Mouse (Mus musculus) induced T-regulatory cell, adult 2 months (primary cell): ENCODE measurements at regions not wholly inside any gene's neighbourhood (a gene's known extent, or its start where the extent isn't known, plus 50 kb on each side); places are given as distances from the start of the nearest gene placed in this dataset.

ENCODE experiments used
- DNase-seq: peaks from one replicate; pipeline ENCODE4 v3.0.0-alpha.2; 2012; ENCODE audit warnings: low read depth

DNA sequence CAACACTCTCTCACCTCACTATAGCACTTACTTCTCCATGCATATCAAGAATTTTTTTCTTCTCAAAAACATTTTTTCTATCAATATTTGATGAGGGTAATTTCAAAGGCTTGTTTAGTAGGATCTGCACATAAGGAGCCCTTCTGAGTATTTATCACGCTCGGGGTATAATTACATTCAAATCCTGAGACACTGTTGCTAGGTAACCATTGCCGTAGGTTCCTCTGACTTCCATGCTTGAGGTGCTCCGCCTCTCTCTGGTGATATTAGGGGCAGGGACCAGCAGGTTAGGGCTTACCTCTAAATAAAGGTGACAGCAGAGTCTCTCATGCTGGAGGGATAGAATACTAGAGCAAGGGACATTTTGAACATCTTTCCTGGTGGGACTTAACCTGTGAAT, 54.4 kb upstream of the 9630041A04Rik start:
- DNase-seq = no peak

DNA sequence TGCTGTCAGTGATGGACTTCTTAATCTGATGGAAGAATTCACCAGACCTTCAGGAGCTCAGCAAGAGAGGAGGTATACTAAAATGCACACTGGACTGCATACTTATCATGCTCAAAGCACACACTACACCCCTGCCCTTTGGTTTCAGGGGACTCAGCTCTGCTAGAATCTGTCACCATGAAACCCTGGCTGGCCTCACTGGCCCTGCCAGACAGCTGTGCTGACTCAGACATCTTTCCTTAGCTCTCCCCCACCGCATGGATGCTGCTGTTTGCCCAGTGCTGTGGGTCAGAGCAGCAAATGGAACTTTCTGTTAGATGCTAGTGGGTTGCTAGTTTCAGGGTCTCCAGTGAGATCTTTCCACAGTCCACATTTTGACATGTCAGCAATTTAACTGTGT, 64.9 kb upstream of the 9630041A04Rik start:
- DNase-seq = no peak

DNA sequence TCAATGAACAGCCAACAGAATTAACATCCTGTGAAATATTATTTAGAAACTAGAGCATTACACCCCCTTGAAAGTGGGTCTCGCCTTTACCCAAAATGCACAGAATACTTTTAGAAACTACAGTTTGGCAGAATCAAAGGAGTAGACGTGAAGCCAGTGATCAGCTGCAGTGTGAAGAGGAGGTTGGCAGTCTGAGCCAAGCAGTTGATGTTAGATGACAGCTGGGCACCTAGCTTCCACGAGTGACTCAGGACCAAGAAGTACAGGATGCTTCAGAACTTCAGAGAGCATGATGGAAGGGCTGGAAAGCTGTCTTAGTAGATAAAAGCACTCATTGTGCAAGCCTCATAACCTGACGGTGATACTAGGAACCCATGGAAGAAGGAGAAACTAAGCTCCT, 65.6 kb upstream of the 9630041A04Rik start:
- DNase-seq = no peak

DNA sequence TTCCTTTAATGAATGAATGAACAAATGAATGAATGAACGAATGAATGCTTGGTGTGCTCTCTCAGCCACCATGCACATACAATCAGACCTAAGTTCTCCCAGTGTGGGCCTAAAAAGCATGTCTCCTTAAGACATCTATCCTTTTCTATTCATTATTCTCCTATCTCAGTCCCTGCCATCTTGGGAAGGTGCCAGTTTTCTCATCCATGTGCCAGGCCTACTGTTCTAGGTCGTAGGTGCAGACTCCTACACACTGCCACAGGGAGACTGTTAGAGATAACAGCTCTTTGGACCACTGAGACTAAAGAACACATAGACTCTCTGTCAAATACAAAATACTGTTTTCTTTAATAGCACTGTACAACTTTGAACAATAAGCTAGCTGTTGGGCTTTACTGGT, 66.2 kb upstream of the 9630041A04Rik start:
- DNase-seq = no peak

DNA sequence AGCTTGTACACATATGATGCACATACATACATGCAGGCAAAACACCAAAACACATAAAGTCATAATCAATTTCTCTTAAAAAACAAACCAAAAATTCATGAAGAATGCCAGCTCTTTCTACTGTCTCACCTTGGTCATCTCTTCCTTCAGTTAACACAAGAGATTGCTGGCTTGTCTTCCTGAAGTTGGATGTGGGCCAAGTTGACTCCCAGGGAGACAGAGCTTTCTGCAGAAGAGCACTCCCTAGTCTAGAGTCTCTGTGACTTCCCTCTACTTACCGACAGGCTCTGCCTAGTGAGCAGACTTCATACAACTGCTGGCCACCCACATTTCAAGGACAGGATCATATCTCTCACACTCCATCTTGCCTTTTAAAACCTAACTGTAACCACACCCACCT, 70.7 kb upstream of the 9630041A04Rik start:
- DNase-seq = no peak

DNA sequence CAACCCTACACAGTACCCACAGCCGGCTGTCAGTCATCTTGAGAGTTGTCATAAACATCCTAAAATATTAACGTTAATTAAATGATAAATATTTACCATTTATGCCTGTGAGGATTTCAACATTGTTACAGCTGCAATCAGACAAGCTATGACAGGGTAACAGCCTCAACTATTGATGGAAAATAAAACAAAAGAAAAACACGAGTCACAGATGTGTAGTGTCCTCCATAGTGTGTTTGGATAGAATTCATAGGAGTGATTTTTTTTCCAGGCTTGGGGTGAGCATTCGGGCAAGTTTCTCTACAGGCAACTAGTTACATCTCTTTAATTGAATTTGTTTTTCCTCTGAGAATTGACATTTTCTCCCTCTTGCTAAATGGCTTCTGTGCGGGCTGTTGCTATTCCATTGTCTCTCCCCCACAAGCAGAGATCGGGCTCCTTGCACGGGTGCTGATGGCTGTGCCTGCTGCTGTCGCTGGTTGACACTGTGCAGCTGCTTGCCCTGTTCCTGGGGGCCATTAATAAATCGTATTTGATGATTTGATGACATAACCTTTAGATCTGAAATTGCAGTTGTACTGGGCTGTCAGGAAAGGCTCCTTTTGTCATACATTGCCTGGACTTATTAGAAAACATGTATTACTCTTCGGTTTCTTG, 120.6 kb upstream of the 9630041A04Rik start:
- no peak for DNase-seq

DNA sequence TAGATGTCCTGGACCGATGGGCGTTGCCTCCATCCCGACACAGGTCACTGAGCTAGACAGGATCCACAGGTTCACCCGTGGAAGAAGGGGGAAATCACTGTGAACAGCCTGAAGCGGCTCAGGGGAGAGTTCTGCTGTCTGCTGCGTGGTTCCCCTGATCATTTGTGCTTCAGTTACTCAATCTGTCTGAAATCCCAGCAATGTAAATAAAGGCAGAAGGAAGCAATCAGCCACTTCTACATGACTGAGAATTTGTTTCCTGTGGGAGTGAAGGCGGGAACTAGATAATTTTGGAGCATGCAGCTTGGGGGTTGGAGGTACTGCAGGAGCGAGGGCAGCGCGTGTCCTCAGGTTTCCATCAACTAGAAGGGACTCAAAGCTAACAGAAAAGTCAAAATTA, 122.3 kb upstream of the 9630041A04Rik start:
- no peak for DNase-seq

DNA sequence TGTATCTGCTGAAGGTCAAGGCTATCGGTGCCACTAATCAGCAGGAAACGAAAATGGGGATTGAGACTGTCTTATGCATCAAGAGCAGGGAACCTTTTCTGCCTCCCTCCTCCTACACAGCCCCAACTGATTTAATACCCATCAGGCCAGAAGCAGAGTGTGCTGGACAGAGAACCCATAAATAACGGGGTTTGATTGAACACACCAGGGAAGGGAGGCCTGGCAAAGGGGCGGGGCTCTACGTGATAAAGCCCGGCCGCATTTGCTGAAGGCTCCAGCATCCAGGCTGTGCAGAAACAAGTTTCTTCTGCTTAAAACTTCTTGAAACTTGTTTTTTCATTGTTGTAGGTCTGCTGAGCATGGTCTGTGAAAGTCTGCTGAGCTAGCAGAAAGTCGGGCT, 127.4 kb upstream of the 9630041A04Rik start:
- DNase-seq = no peak

DNA sequence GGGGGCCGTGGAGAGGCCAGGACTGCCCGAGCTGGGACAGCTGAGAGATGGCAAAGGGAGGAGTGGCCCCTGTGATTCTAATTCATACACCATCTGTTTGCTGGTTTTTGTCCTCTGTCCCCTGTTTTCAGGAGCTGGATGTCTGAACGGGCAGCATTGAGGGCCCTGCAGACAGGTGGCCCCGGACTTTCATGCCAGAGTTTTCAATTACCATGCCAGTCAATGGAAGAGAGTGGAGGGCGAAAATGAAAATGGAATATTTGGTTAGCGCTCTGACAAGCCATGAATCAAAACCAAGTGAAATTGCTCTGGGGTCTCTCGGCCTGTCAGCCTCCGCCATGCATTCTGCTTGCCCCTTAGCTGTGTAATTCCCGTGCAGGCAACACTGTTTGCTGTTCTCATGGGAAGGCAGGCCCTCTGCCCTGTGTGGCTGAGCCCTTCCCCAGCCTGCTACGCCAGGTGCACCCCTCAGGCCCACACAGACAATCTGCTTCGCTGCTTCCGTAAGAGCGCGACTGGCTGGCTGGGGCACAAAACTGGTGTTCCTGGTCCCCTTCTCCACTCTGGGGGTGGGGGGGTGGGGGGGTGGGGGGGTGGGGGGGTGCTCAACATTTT, 127.9 kb upstream of the 9630041A04Rik start:
- no peak for DNase-seq

DNA sequence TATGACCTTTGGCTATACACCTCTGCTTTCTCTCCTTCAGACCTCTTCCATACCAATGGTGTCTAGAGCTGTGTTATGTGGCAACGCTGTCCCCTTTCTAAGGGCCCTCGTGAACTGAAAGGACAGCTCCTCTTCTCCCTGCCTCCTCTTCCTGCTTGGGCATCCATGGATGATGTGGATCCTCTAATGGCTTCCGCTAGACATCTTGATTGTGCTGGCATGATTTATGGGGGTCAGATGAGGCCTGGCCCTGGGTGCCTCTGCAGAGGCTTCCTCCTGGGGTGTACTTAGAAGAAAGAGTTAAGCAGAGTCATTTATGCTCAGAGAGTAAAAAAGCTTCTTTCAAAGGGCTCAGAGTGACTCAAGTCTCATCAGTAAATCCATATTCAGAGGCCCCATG, 131.5 kb upstream of the 9630041A04Rik start:
- DNase-seq = no peak

DNA sequence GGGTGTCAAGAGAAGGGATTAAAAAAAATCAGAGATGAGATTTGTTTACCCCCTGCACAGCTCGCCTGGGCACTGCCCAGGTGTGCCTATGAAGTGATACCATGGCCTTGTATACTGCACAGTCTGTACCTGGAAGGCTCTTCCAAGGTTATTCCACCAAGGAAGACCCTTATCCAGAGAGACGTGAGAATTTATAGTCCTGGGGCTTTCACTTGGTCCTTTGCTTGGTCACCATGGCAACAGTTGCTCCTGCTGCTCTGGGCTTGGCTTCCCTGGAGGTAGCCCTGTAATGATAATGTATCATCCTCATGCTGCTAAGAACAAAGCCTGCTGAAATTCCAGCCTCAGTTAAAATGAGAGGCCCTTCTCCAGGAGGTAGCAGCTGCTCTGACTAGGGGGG, 143.7 kb upstream of the 9630041A04Rik start:
- no peak for DNase-seq

DNA sequence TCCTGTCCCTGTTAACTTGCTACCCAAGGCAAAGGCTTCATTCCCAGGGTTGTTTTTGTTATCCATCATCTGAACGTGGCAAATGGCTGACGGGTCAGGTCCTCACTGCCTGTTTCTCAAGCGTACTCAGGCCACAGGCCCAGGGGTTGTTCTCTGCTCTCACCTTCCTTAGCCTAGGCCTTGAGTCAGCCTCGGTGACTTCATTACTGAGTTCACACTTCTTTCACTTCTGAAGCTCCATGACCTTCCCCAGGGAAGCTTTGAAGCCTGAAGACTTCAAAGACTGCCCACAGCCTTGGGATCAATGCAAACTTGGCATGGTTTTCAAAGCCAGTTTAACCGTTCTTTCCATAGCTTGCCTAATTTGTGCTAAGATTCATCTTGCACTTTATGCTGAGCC, 145.3 kb upstream of the 9630041A04Rik start:
- DNase-seq = no peak

DNA sequence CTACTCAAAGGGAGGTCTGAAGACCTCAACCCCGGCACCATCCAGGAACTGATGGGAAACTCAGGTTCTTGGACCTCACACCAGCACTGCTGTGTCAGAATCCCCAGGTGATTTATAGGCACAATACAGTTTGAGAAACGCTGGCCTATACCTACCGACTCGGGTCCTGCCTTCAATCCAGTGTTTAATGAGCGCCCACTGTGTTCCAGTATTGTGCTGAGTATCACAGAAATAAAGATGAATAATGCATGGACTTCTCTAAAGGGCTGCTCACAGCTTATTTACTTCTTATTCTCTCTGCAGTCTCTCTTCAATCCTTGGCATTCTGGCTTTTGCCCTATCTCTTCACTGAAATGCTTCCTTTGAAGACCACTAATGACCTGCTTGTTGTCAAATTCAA, 146.8 kb upstream of the 9630041A04Rik start:
- no peak for DNase-seq

DNA sequence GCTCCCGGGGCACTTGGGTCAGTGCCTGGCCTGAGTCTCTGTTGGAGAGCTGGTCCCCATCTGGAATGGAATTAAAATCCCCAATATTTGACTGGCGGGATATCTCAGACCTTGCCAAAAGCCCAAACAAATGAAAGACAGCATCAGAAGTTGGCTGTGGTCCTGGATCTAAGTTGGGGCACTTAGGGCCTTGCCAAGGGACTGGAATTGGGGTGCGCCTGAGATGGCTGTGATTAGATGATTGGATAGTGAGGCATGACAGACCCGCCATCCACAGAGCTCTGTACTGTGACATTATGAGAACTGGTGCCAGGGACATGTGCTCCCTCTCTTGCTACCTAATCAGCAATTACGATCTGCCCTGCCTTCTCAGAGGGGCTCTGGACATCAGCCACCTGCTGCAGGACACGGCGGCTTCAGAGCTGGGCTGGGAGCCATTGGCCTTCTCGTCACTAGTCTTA, 151.0 kb upstream of the 9630041A04Rik start:
- no peak for DNase-seq

DNA sequence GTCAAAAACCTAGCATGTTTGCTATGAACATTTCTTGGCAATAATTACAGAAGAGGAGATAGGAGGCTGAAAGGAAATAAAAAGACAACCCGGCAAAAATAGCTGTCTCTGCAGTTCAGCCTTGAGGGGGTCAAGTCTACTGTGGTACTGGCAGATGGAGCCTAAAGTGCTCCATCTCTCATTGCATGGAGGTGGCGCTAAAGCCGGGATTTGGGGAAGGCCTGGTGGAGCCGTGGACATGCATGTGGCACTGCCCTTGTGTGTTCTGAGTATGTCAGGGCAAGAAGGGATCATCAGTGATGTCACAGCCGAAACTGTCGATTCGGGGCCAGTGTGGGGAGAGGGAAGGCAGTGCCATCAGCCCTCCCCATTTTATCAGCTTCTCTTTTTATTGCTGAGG, 161.3 kb upstream of the 9630041A04Rik start:
- DNase-seq = no peak

DNA sequence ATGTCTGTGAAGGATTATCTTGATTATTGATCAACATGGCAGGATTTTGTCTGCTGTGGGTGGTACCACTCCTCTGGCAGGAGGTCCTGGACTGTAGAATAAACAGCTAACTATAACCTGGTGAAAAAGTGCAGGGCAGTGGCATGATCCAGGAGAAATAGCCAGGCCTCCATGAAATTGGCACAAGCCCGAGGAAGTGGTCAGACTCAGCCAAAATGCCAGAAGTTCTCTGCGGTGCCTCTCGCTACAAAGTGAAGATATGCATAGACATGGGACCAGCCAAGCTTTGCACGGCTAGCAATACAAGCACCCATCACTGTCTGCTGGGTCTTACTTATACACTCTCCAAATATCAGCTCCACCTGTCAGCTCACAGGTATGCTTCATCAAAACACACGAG, 167.6 kb upstream of the 9630041A04Rik start:
- no peak for DNase-seq

DNA sequence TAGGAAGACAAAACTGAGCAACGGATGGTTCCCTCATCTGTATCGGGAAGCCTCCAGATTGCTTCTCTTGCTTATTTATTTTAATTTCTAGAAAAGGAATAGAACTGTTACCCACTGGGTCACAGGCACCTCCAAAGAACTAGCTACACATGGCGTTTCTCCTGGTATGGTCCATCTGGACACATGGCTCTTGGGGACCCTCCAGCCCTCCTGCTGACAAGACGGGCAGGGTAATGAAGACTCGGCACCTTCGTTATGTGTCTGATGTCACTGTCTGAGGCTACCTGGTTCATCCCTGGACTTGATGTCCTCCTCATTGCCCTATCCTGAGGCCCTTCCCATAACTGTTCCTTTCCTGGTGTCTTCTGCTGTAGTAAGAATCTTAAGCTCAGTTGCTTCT, 170.3 kb upstream of the 9630041A04Rik start:
- DNase-seq = no peak

DNA sequence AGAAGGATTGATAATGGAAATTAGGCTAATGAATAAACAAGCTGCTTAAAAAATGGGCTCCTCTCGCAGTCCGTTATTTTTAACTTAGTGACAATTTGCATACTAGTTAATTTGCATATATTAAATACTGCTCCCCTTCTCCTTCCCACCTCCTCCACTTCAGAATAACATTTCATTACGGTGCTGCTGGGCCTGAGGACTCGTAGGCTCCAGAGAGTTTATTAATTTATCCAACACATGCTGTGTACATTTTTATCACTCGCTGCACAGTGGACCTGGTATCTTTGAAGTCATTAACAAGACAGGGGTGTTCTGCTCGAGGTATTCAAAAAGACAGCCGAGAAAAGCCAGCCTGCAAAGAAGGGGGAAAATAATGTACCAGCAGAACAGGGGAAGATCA, 170.7 kb upstream of the 9630041A04Rik start:
- DNase-seq = no peak

DNA sequence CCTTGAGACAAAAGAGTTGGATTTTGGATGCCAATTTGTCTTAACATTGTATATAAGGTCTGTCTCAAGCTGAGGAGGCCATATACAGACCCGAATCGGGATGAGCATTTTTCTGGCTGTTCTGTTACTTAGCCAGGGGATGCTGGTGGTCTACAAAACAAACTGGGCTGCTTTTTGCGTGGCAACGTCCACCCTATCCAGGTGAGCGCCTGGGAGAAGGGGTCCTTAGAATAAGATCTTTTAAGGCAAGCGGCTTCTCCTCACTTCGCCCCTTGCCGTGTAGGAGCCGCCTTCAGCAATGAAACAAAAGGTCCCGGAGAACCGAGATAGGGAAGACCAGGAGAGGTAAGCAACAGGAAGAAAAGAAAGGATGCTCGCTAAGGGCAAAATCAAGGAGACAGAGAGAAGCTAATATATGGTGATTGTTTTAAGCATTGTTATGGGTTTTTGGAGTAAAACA, 171.2 kb upstream of the 9630041A04Rik start:
- no peak for DNase-seq

DNA sequence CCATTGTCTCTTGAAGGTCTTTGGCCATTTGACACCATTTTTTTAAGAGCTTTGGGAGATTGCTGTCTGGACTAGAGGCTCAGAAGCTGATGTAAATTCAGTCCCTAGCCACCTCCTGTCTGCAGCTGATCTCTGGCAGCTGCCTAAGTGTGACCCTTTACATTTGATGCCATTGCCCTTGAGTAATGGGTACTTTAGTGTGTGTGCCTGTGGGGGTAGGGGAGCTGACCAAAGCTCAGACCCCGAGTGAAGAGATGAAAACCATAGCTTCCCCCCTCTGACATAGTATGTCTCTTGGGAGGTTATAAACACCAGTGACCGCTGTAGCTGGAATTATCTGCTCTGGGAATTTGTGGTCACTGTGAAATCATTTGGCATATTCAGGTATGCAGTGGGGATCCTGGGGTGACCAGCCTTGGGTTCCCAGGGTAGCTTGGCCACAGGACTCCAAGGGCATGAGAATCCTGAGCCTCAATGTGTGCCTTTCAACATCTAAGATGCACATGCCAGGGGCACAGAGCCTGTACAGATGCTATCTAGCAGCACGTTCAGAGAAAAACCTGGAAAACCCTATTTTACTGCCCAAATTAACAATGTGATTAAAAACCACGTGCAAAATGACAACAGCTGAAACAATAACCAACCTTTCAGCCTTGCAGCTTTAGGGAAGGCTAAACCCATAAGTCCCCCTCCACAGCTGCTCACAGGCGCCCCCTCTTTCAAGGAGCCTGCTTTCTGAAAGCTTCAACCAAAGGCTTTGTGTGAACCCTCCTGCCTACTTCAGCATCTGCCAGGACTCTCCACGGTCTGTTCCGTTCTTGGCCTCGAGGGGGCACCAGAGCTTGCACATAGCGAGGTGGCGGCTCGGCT, 171.9 kb upstream of the 9630041A04Rik start:
- no peak for DNase-seq

DNA sequence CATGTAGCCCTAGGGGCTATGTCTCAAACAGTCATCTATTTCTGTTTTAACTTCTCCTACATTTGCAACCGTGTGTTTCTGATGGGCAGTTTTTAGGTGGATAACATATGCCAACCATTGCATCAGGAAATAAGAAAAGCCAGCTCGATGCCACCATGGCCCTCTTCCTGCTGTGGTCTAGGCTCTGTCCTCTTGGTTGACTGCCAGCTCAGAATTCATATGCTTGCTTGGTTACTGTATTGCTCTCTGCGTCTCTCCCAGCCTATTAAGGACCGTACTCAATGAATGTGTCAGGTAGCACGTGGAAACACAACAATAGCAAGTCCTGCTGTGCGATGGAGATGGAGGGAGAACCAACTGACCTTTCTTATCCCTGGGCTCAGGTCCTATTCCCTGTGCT, 174.4 kb upstream of the 9630041A04Rik start:
- DNase-seq = no peak

DNA sequence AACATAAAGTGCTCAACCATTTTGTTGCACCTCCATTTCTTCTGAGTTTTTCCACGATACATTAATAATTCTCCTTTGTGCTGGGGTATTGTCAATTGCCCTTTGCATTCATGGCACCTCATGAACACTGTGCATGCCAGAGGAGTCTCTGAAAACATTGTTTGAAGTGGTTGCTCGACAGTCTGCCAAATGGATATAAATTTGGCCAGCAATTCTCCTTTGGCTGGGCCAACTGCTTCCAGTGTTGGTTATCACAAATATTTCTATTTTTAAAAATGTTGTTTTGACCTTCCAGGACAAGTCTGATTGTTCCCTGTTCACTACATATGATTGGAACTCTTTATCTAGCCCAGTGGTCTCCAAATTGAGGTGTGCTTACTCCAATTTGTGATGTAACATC, 184.1 kb upstream of the 9630041A04Rik start:
- DNase-seq = no peak

DNA sequence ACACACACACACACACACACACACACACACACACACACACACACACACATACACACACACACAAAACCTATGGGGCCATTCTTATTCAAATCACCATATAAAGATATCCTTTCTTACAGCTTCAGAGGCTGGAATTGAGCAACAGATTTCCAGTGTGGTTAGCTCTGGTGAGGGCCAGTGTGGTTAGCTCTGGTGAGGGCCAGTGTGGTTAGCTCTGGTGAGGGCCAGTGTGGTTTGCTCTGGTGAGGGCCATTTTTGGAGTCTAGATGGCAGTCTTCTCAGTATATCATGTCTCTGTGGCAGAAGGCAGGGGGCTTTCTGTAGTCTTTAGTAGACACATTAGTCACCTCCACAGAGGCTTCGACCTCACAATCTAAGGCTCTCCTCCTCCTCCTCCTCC, 191.5 kb upstream of the 9630041A04Rik start:
- DNase-seq = no peak
